Mouse (Mus musculus) megakaryocyte, adult 5-6 weeks (primary cell): ENCODE data around the gene A830005F24Rik. TPM values are rescaled to one million over a fixed set of nuclear protein-coding genes. Genes with fewer than 3 reads are reported as not detected.

ENCODE experiments used
- ATAC-seq: 2 replicates; pipeline ENCODE4 v1.8.0; 2016; ENCODE audit warnings: mild to moderate bottlenecking, inconsistent platforms; ENCODE audit not compliant: poor library complexity, severe bottlenecking
- total RNA-seq, 2 experiments: library from RNA; stranded (forward) in 1 of 2; stranded (reverse) in 1 of 2; fragments of 153-499, 151-499 nt in 1 of 2; fragments of 221-1000, 200-1000 nt in 1 of 2; gene quantifications; 2 replicates each; pipeline versions ENCODE4 v1.2.3 to v1.2.4; 2015 to 2017

Gene A830005F24Rik
- total RNA-seq, 2 experiments from 2014 or later = not detected

DNA sequence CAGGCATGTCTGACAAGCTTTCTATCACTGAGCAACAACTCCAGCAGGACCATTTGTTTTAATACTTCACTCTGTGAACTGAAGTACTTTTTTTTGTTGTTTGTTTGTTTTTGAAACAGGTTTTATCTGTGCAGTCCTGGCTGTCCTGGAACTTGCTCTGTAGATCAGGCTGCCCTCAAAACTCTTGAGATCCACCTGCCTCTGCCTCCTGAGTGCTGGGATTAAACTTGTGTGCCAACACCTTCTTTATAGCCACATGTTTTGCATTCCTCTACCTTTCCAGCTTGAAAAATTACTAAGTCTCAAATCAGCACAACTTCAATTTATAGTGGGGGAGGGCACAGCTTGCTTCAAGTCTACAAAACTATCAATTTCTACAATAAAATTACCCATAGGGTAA, 31.0 kb downstream of the A830005F24Rik start:
- ATAC-seq = no peak

GRCm38 (mm10) chr13:48544867-48545266, 31.5 kb downstream of the A830005F24Rik start:
- no peak for ATAC-seq

GRCm38 (mm10) chr13:48545476-48546281, 32.3 kb downstream of the A830005F24Rik start:
- ATAC-seq = peak; percentile 79

GRCm38 (mm10) chr13:48546330-48546917, 33.1 kb downstream of the A830005F24Rik start:
- peak; percentile 91 for ATAC-seq

DNA sequence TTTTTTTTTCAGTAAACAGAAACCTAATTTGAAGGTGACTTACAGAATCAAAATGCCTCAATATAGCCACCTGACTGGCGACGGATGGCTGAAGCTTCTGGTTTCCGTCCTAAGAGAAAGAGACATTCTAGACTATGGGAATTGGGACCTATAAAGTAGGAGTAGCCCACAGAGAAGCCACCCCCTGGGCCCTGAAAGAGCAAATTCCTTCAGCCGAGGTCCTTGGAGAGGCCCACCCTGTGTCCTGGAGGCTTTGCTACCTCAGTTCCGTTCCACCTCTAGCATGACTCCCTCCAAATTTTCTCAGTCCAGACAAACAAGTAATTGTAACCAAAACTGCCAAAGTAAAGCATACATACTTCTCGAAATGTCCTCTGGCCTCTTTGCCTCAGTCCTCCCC, 34.3 kb downstream of the A830005F24Rik start:
- ATAC-seq = no peak

DNA sequence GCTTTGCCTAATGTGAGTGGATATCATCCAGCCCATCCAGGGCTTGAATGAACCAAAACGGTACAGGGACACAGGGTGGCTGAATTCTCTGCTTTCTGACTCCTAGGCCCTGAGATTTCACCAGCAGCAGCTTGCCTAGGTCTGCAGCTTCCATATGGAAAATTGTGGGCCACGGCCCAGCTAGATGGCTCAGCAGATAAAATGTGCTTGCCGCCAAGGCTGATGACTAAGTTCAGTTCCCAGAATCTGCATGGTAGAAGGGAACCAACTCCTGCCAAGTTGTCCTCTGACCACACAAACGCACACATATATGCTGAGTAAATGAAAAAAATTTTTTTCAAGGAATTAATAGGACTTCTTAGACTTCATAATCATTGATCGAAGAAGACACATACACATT, 34.9 kb downstream of the A830005F24Rik start:
- ATAC-seq = no peak

GRCm38 (mm10) chr13:48552181-48553090, 39.1 kb downstream of the A830005F24Rik start:
- peak; percentile 85 for ATAC-seq

DNA sequence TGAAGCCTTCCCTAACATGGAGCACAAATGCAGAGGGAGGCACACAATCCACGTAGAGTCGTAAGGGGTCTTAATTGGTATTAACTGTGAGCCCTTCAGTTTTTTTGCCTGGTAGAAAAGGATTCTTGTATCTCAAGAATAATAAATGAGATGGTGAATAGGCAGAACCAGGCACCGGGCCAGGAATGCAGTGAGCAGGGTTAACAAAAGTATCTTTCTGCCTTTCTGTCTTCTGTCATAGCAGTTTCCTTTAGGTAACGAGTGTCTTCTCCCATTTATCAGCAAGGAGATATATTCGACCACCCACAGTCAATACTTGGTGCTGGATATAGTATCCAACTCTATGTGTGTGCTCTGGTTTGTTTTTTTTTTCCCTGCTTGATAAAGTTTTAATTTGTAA, 40.1 kb downstream of the A830005F24Rik start:
- ATAC-seq = no peak

- no peak for ATAC-seq
Measured at GRCm38 (mm10) chr13:48554552-48554951, 41.2 kb downstream of the A830005F24Rik start.

DNA sequence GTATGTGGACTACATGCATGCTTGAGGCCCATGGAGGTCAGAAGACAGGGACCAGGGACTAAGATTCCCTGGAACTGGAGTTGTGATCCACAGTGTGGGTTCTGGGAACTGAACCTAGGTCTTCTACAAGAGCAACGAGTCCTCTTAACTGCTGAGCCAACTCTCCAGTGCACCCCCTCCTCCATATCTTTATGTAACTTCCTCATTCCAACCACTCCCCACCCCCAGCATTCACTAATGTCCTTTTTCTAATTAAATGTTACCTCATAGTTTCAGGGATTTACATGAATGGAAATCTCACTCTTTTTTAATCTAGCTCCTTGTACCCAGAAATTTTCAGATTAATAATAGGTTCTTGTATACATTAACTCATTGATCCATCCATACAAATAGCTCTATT, 42.6 kb downstream of the A830005F24Rik start:
- no peak for ATAC-seq

- no peak for ATAC-seq
Measured at GRCm38 (mm10) chr13:48561481-48561880, 48.1 kb downstream of the A830005F24Rik start.

GRCm38 (mm10) chr13:48562336-48562735, 49.0 kb downstream of the A830005F24Rik start:
- ATAC-seq = no peak

Other genes with a start within 250 kb of the A830005F24Rik start
- gene Zfp169, start 119 bp upstream of the A830005F24Rik start, total RNA-seq (2015) = 8.1 and 10.7 TPM in 2 replicates
- 10.0 and 11.1 TPM in 2 replicates for gene Zfp169, start 119 bp upstream of the A830005F24Rik start, total RNA-seq (2017)
- gene Ptpdc1, start 112.1 kb downstream of the A830005F24Rik start, total RNA-seq (2015) = 1.6 and 1.9 TPM in 2 replicates
- 1.1 and 1.8 TPM in 2 replicates for gene Ptpdc1, start 112.1 kb downstream of the A830005F24Rik start, total RNA-seq (2017)
- gene Barx1, start 149.4 kb downstream of the A830005F24Rik start, total RNA-seq (2015) = not detected in 2 replicates
- gene Barx1, start 149.4 kb downstream of the A830005F24Rik start, total RNA-seq (2017) = not detected in 2 replicates